Mouse (Mus musculus): ENCODE results near the gene Ccdc189. TPM values are rescaled to one million over a fixed set of nuclear protein-coding genes. Genes with fewer than 3 reads are reported as not detected.

Gene Ccdc189
- polyA plus RNA-seq (2012; rRNA removed) (4.4 and 5.4 TPM in 2 replicates), polyA plus RNA-seq (2014; fragmentation: Nextera tagmentation; extraction: Ambion mirVana) (6.8 and 7.5 TPM in 2 replicates)

DNA sequence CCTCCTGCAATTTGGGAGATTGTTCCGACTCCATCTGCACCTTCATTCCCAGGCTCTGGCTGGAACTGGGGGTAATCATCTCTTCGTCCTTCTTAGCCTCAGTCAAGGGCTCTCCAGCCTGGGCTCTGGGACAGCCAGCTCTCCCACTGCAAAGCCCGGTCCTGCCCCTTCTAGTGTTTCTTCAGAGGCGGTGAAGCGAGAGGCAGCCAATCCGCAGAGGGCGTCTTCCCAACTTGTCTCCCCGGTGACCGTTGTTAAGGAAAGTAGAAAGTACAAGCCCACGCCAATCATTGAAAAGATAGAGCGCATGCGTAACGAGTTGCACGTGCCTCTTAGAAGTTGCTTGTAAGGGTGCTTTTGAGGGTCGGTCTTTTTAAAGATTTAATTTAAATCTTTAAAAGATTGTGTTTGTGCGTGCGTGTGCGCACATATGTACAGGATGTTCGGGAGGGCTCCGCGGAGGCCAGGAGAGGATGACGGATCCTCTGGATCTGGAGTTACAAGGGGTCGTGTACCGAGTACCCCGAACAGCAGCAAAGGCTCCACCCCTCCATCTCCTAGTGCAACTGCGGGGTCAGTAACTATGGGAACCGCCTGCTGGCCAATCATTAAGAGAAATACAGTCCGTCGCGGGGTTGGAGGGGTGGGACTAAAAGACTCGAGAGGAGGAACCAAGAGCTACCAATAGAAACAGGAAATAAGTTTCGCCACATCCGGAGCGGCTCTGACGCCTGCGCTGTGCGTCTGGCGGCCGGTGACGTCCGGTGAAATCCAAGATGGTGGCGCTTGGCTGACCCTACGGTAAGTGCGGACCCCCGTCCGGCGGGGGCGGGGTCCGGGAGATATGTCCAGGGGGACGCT, at the start of gene Ccdc189, which contains the start of gene Rnf40:
Gene Ccdc189 (minus strand): TSS at position 585 of the 861 bp plus-strand sequence.
Gene Rnf40 (plus strand): TSS at position 757 of the 861 bp plus-strand sequence.
- H3K4me1 ChIP-seq (replicated peaks; ENCODE audit: control insufficient read depth in 2 of 2, insufficient read depth in 2 of 2, low read length in 1 of 2), result peaks cover 24 to 28% of the 10 kb centered on the region in 2 experiments
- peak; percentile 93 for ATAC-seq (ENCODE audit: insufficient read depth)

DNA sequence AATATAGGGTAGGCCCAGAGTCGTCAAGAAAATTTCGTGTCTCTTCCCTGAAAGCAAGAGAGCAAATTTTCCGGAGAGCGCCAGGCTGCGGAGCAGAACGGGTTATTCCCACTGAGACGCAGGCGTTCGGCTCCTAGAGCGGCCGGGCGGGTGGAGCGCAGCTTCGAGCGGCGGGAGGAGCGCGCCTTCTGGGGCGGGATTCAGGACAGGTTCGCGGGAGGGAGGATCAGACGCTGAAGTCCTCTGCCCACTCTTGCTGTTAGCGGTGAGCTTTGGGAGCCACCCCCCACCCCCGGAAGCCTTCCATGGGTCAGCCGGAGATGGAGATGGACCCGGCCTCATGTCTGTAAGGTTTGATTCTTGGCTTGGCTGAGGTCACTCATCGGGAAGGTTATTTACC, 48.6 kb upstream of the Ccdc189 start:
- no peaks in the 10 kb centered on the region for H3K9me3 ChIP-seq (ENCODE audit: control insufficient read depth, low read length)
- DNase-seq (ENCODE audit: low read depth in 3 of 3, low spot score in 3 of 3) (no peak), ATAC-seq (ENCODE audit: insufficient read depth) (no peak)
- peaks cover 28% of the 10 kb centered on the region for H3K27me3 ChIP-seq (ENCODE audit: control insufficient read depth, insufficient read depth, low read length)
- TF ChIP-seq CTCF (IDR thresholded peaks at IDR 0.05; ENCODE audit: low read depth) (no peak), EP300 (IDR thresholded peaks at IDR 0.05; ENCODE audit: low read depth) (no peak)
- no peak overlapping the region for H3K27ac ChIP-seq
- H3K4me1 ChIP-seq (replicated peaks; ENCODE audit: control insufficient read depth in 2 of 2, insufficient read depth in 2 of 2, low read length in 1 of 2), result no peaks in the 10 kb centered on the region
- H3K4me2 ChIP-seq (ENCODE audit: low read depth), result peak overlapping the region; percentile 47
- no peak overlapping the region for H3K9ac ChIP-seq (replicated peaks)
- WGBS (ENCODE audit: insufficient replicate concordance), result 2% methylated on average over 27 of the region's 27 CpGs
- peak overlapping the region; percentile 31 to 50 for H3K4me3 ChIP-seq (ENCODE audit: insufficient read depth in 1 of 2, low read depth in 2 of 2, low read length in 2 of 2)
- no peaks in the 10 kb centered on the region for H3K36me3 ChIP-seq (replicated peaks; ENCODE audit: control insufficient read depth, insufficient read depth, low read depth)

More for the DNA sequence above, at the start of gene Ccdc189, which contains the start of gene Rnf40:
- Histone ChIP-seq H3K27me3 (ENCODE audit: control insufficient read depth, insufficient read depth, low read length) (no peaks in the 10 kb centered on the region), H3K9me3 (ENCODE audit: control insufficient read depth, low read length) (no peaks in the 10 kb centered on the region), H3K4me3 (ENCODE audit: insufficient read depth in 1 of 2, low read depth in 2 of 2, low read length in 2 of 2) (peak within 1 kb of the TSS; percentile 76 to 94), H3K4me2 (ENCODE audit: low read depth) (peak within 1 kb of the TSS; percentile 77), H3K9ac (replicated peaks) (peak within 1 kb of the TSS; percentile 79), H3K36me3 (replicated peaks; ENCODE audit: control insufficient read depth, insufficient read depth, low read depth) (peaks cover 36% of the 10 kb centered on the region), H3K27ac (peak within 1 kb of the TSS; percentile 32)
- TF ChIP-seq EP300 (IDR thresholded peaks at IDR 0.05; ENCODE audit: low read depth) (no peak), CTCF (IDR thresholded peaks at IDR 0.05; ENCODE audit: low read depth) (no peak)
- peak; percentile 97 to 98 (median 97) for DNase-seq (ENCODE audit: low read depth in 3 of 3, low spot score in 3 of 3)
- WGBS (ENCODE audit: insufficient replicate concordance), result under 1% methylated on average over 50 of the region's 50 CpGs

DNA sequence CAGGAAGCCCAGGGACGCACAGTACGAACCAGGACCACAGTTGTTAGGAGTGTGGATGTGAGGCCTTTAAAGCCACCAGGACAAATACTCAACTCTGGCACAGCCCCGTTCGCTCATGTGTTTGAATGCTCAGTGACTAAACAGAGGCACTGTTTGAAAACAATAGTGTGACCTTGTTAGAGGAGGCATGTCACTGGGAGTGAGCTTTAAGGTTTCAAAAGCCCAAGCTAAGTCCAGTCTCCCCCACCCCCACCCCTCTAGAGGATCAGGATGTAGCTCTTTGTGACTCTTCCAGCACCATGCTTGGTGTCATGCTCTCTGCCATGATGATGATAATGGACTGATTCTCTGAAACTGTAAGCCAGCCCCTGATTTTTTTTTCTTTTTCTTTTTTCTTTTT, 43.0 kb upstream of the Ccdc189 start:
- TF ChIP-seq CTCF (IDR thresholded peaks at IDR 0.05; ENCODE audit: low read depth) (no peak), EP300 (IDR thresholded peaks at IDR 0.05; ENCODE audit: low read depth) (no peak)
- no peaks in the 10 kb centered on the region for H3K9me3 ChIP-seq (ENCODE audit: control insufficient read depth, low read length)
- 71% methylated on average over 4 of the region's 4 CpGs for WGBS (ENCODE audit: insufficient replicate concordance)
- no peak overlapping the region for H3K9ac ChIP-seq (replicated peaks)
- H3K27ac ChIP-seq, result no peak overlapping the region
- DNase-seq (ENCODE audit: low read depth in 3 of 3, low spot score in 3 of 3) (no peak), ATAC-seq (ENCODE audit: insufficient read depth) (no peak)
- H3K4me2 ChIP-seq (ENCODE audit: low read depth), result no peak overlapping the region
- H3K4me3 ChIP-seq (ENCODE audit: insufficient read depth in 1 of 2, low read depth in 2 of 2, low read length in 2 of 2), result no peak overlapping the region
- no peaks in the 10 kb centered on the region for H3K36me3 ChIP-seq (replicated peaks; ENCODE audit: control insufficient read depth, insufficient read depth, low read depth)
- peaks cover 9% of the 10 kb centered on the region for H3K27me3 ChIP-seq (ENCODE audit: control insufficient read depth, insufficient read depth, low read length)
- H3K4me1 ChIP-seq (replicated peaks; ENCODE audit: control insufficient read depth in 2 of 2, insufficient read depth in 2 of 2, low read length in 1 of 2), result peaks cover 11 to 17% of the 10 kb centered on the region in 2 experiments

DNA sequence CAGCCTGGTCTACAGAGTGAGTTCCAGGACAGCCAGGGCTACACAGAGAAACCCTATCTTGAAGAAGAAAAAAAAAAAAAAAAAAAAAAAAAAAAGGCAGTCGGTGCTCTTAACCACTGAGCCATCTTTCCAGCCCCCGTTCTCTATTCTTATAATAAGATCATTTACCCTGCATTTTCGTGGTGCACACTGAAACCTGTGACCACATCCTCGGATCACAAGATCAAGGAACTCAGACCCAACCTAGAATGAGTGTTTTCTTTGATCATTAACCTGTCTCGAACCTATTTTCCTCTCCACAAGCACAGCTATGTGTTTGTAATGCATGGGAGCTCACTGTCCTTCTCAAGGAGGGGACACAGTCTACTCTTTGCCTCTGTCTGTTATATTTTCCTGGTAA, 40.3 kb upstream of the Ccdc189 start:
- H3K36me3 ChIP-seq (replicated peaks; ENCODE audit: control insufficient read depth, insufficient read depth, low read depth), result no peaks in the 10 kb centered on the region
- H3K4me2 ChIP-seq (ENCODE audit: low read depth), result no peak overlapping the region
- no peak for DNase-seq (ENCODE audit: low read depth in 3 of 3, low spot score in 3 of 3)
- ATAC-seq (ENCODE audit: insufficient read depth), result no peak
- no peak overlapping the region for H3K27ac ChIP-seq
- peaks cover 15 to 22% of the 10 kb centered on the region in 2 experiments for H3K4me1 ChIP-seq (replicated peaks; ENCODE audit: control insufficient read depth in 2 of 2, insufficient read depth in 2 of 2, low read length in 1 of 2)
- H3K9ac ChIP-seq (replicated peaks), result no peak overlapping the region
- no peak overlapping the region for H3K4me3 ChIP-seq (ENCODE audit: insufficient read depth in 1 of 2, low read depth in 2 of 2, low read length in 2 of 2)
- H3K27me3 ChIP-seq (ENCODE audit: control insufficient read depth, insufficient read depth, low read length), result no peaks in the 10 kb centered on the region
- TF ChIP-seq CTCF (IDR thresholded peaks at IDR 0.05; ENCODE audit: low read depth) (no peak), EP300 (IDR thresholded peaks at IDR 0.05; ENCODE audit: low read depth) (no peak)
- H3K9me3 ChIP-seq (ENCODE audit: control insufficient read depth, low read length), result no peaks in the 10 kb centered on the region
- WGBS (ENCODE audit: insufficient replicate concordance), result 63% methylated on average over 5 of the region's 5 CpGs

DNA sequence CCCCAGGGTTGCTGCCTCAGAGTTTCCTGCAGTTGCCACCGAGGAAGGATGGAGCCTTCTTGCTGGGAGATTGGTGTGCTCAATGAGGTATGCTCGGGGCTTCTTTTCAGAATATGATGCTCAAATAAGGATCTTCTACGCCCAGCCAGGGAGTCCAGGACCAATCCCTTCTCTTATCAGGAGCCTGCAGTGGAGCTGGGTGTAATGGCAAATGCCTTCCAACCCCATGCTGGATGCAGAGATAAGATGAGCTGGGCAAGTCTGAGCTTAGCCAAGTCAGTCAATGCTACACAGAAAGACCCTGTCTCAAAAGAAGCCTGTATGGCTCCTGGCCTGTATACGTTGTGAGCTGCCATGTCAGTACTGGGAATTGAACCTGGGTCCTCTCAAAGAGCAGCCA, 38.1 kb upstream of the Ccdc189 start:
- Histone ChIP-seq H3K4me2 (ENCODE audit: low read depth) (peak overlapping the region; percentile 47), H3K27ac (peak overlapping the region; percentile 66), H3K36me3 (replicated peaks; ENCODE audit: control insufficient read depth, insufficient read depth, low read depth) (no peaks in the 10 kb centered on the region), H3K27me3 (ENCODE audit: control insufficient read depth, insufficient read depth, low read length) (no peaks in the 10 kb centered on the region), H3K9ac (replicated peaks) (peak overlapping the region; percentile 13; the same call in 1 of the 2 replicates), H3K4me3 (ENCODE audit: insufficient read depth in 1 of 2, low read depth in 2 of 2, low read length in 2 of 2) (peak overlapping the region; percentile 2 to 38), H3K9me3 (ENCODE audit: control insufficient read depth, low read length) (no peaks in the 10 kb centered on the region), H3K4me1 (replicated peaks; ENCODE audit: control insufficient read depth in 2 of 2, insufficient read depth in 2 of 2, low read length in 1 of 2) (peaks cover 15 to 22% of the 10 kb centered on the region in 2 experiments)
- TF ChIP-seq CTCF (IDR thresholded peaks at IDR 0.05; ENCODE audit: low read depth) (no peak), EP300 (IDR thresholded peaks at IDR 0.05; ENCODE audit: low read depth) (peak; percentile 94)
- ATAC-seq (ENCODE audit: insufficient read depth) (peak; percentile 100), DNase-seq (ENCODE audit: low read depth in 3 of 3, low spot score in 3 of 3) (peak; percentile 78 to 85 (median 78))
- WGBS (ENCODE audit: insufficient replicate concordance), result 10% methylated on average over 4 of the region's 4 CpGs
